Mouse (Mus musculus): ENCODE data around the gene Dusp8. TPM values are rescaled to one million over a fixed set of nuclear protein-coding genes. Genes with fewer than 3 reads are reported as not detected.

Dusp8 gene
- polyA plus RNA-seq, 1 experiment: 10.9 TPM

DNA sequence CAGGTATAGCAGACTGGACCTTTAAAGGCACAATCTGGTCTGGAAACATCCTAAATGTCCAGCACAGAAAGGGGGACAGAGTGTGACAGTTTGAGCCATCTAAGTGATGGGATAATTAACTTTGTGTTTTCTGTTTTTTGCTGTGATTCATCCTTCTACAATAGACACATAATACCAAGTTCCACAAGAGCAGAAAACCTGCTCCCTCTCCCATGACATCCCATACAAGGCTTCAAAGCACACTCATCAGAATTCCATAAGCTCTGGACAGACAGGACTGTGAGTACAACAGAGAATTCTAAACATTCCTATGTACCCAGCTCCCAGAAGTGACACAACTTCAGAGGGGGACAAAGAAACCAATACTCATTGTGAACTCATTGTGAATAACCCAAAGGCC is 45.1 kb downstream of the Dusp8 start:
- DNase-seq (ENCODE audit: low read depth): no peak

DNA sequence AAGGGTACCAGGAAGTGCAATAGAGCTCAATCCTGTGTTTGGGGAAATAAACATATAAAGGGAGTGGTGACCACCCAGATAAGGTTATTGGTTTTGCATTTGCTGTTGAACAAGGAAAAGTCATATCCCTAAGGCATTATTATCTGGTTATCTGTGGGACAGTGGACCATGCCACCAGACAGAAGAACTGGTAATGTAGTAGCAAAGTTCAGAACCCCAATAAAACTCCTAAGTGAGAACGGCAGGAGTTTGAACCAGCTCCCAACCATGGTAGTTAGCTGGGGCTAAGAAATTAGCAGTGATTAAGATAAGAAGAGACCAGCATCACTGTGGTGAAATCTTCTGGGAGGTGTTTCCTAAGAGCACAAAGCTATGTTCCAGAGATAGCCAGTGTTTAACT is 49.7 kb downstream of the Dusp8 start:
- DNase-seq (ENCODE audit: low read depth): no peak

DNA sequence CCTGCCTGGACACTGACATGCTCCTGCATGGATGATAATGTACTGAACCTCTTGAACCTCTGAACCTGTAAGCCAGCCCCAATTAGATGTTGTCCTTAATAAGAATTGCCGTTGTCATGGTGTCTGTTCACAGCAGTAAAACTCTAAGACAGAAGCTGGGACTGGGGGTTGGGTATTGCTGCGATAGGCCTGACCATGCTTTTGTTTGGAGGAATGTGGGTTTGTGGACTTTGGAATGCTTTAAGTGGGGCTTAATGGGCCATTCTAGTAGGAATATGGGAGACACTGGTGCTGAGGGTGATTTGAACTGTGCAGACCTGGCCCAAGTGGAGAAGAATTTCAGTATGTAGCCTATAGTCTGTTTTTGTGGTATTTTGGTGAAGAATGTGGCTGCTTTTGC is 50.3 kb downstream of the Dusp8 start:
- no peak for DNase-seq (ENCODE audit: low read depth)

DNA sequence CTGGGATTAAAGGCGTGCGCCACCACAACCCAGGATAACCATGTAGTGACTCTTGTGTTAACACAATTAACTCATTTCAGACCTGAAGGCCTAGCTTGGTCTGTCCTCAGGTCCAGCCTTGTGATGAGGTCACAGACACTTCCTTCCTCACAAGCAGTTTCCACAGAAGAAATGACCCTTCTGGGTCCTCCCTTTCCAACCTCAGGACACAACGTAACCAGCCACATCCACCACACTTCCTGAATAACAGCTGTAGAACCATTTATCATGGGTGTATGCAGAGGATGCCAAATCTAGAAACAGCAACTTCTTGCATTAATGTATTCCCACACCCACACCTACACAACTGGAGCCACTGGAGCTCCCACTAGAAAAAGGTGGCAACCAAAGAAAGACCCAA is 54.9 kb downstream of the Dusp8 start:
- DNase-seq (ENCODE audit: low read depth): no peak

DNA sequence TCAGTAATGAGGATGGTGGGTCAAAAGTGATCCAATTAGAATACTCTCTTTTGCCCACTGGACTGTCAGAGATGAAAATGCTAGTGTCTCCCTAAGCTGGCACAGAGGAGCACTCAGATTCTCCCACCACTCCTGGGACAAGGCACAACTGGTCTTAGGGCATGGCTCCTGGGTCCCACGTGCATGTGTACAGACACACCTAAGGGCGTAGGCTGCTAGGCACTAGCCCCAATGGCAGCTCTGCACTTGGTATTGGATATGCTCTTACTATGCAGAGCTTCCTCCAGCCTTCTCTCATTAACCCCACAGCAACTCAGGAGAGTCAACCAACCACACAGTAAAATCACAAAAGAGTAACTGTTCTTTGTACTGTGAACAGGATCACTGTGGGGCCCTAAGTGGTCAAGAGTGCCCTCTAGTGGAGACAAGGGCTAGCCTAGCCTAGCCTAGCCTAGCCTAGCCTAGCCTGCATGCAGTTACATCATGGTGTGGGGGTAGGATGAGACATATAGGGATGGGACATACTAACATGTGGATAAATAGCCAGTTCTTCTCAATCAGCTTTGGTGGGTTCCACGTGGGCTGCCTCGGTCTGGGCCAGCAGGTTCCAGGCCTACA is 58.0 kb downstream of the Dusp8 start:
- no peak for DNase-seq (ENCODE audit: low read depth)

DNA sequence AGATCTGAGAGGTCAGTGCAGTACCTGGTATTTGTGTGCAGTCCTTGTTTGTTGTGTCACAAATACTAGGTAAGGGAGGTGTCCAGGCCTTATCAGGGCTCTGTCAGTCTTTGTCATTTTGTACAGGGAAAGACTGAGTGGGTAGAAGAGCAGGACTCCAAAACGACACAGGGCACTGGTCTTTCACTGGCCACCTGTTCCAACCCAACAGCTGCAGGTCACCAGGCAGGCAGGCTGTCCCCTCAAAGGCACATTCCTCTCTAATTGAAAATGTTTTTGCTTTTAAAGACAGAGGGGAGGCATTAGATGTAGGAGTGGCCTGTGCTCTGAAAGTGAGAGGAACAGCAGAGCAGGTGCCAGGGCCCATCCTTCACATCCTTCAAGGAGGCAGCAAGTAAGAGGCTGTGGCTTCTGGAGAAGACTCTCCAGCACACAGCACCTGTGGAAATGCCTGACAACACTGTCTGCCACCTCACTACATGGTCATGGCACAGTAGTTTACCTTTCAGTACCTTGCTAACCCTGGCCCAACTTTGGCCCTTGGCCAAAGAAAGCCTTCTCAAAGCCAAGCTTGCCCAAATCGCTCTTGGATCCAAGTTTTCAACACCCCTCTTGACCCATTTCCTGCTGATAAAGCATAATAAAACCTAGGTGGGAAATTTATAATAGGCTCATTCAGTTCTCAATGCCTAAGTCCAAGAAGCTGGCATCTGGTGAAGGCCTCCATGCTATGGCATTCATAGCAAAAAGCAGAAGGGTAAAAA is 60.4 kb downstream of the Dusp8 start:
- DNase-seq (ENCODE audit: low read depth): no peak

DNA sequence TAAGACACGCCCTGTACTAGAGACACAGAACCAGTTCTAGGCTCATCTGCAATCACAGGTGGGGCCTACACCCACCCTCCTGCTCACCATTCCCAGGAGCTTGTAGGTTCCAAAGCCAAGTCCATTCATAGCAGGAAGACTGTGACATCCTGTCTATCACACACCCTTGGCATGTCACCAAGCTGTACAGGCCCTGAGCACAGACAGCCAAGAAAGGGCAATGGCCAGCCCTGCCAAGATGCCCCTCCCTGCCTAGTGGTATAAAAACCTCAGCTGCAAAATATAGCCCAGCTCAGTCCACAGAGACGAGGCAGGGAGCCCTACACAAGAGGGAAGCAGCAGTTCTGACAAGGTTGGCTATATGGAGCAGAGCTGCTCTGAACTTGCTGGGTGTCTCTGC is 61.4 kb downstream of the Dusp8 start:
- no peak for DNase-seq (ENCODE audit: low read depth)

DNA sequence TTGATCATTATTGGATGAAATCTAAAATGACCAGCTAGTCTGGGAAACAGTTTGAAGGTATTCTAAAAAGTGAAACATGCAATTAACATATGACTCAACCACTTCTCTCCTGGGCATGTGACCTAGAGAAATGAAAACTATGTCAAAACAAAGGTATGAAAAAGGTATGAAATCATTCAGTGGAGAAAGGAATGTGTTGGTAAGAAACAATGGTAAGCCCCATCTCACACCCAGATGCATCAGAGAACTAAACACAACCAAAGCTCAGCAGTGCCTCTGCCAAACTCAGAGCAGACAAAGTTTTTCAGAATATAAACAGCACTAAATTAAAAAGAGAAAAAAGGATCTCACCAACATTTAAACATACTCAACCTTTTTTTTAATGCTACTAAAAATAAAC is 65.6 kb downstream of the Dusp8 start:
- DNase-seq (ENCODE audit: low read depth): no peak

Other genes with a start within 250 kb of the Dusp8 start
- 103 and 105 TPM in 2 replicates for gene Tollip, start 177.3 kb downstream of the Dusp8 start, polyA plus RNA-seq (2012; rRNA removed)
- 0.09 and 0.33 TPM in 2 replicates for gene Brsk2, start 146.1 kb downstream of the Dusp8 start, polyA plus RNA-seq (2012; rRNA removed)
- 50.5 and 54.7 TPM in 2 replicates for gene Mob2, start 34.8 kb downstream of the Dusp8 start, polyA plus RNA-seq (2012; rRNA removed)
- not detected in 2 replicates for gene Gm45618, start 24.9 kb upstream of the Dusp8 start, polyA plus RNA-seq (2012; rRNA removed)
- gene Gm39115, start 40.2 kb upstream of the Dusp8 start, polyA plus RNA-seq (2012; rRNA removed): not detected in 2 replicates
- not detected in 2 replicates for gene Gm45337, start 48.8 kb upstream of the Dusp8 start, polyA plus RNA-seq (2012; rRNA removed)
- gene Gm29735, start 61.3 kb upstream of the Dusp8 start, polyA plus RNA-seq (2012; rRNA removed): not detected in 2 replicates
- not detected in 2 replicates for gene Gm4553, start 69.9 kb upstream of the Dusp8 start, polyA plus RNA-seq (2012; rRNA removed)
- not detected in 2 replicates for gene Krtap5-2, start 80.2 kb upstream of the Dusp8 start, polyA plus RNA-seq (2012; rRNA removed)
- gene Gm10153, start 94.5 kb upstream of the Dusp8 start, polyA plus RNA-seq (2012; rRNA removed): not detected in 2 replicates
- not detected in 2 replicates for gene Krtap5-3, start 105.5 kb upstream of the Dusp8 start, polyA plus RNA-seq (2012; rRNA removed)
- not detected in 2 replicates for gene Gm7579, start 116.0 kb upstream of the Dusp8 start, polyA plus RNA-seq (2012; rRNA removed)
- not detected in 2 replicates for gene Krtap5-5, start 134.1 kb upstream of the Dusp8 start, polyA plus RNA-seq (2012; rRNA removed)
- gene Gm40460, start 145.2 kb upstream of the Dusp8 start, polyA plus RNA-seq (2012; rRNA removed): not detected in 2 replicates
- gene Gm2431, start 162.5 kb upstream of the Dusp8 start, polyA plus RNA-seq (2012; rRNA removed): not detected in 2 replicates
- not detected in 2 replicates for gene Gm4559, start 178.5 kb upstream of the Dusp8 start, polyA plus RNA-seq (2012; rRNA removed)
- gene Krtap5-1, start 201.3 kb upstream of the Dusp8 start, polyA plus RNA-seq (2012; rRNA removed): not detected in 2 replicates
- gene Krtap5-4, start 207.7 kb upstream of the Dusp8 start, polyA plus RNA-seq (2012; rRNA removed): not detected in 2 replicates